Mouse (Mus musculus) frontal cortex, postnatal 10 days (tissue): Measurements from ENCODE around the gene Ttc3.
"Not testable (repeated sequence)": the region's sequence is repeated elsewhere in the genome, so short reads cannot be mapped to it uniquely, and the experiment has no call there.

Experiments used
- DNase-seq, 2 experiments: peaks; one replicate each; pipeline ENCODE4 v3.0.0; 2022; ENCODE audit warnings: low spot score in 2 of 2, mixed read lengths in 1 of 2

Ttc3 gene

GRCm38 (mm10) chr16:94428948-94429347 lies 58.5 kb downstream of the Ttc3 start:
- DNase-seq: no peak

- no peak for DNase-seq
Observed at GRCm38 (mm10) chr16:94435495-94436234, 65.2 kb downstream of the Ttc3 start.

GRCm38 (mm10) chr16:94436801-94437200 lies 66.4 kb downstream of the Ttc3 start:
- no peak for DNase-seq

DNA sequence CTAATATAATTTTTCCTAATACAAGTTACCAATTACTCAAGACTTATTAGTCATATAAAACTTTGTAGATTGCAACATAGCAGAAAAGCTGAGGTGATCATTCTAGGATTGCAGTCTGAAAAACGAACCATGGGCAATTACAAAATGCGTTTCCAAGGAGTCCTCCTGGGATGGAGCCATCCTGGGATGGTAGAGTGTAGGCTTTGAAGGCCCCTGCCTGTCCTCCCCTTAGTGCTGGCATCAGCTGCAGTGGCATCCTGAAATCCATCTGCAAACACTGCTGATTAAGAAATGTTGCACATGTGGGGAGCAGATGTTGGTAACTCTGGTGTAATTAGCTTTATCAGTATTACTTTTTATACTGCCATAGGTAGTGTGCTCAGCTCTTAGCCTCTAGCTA lies 70.9 kb downstream of the Ttc3 start:
- no peak for DNase-seq

GRCm38 (mm10) chr16:94449151-94449550 lies 78.7 kb downstream of the Ttc3 start:
- DNase-seq: no peak

GRCm38 (mm10) chr16:94449632-94450031 lies 79.2 kb downstream of the Ttc3 start:
- no peak for DNase-seq

GRCm38 (mm10) chr16:94451545-94452488 lies 81.4 kb downstream of the Ttc3 start:
- DNase-seq: no peak

GRCm38 (mm10) chr16:94452768-94453167 lies 82.3 kb downstream of the Ttc3 start:
- DNase-seq: no peak

GRCm38 (mm10) chr16:94454146-94454545 lies 83.7 kb downstream of the Ttc3 start:
- no peak for DNase-seq

GRCm38 (mm10) chr16:94464067-94464466 lies 93.6 kb downstream of the Ttc3 start:
- no peak for DNase-seq

DNA sequence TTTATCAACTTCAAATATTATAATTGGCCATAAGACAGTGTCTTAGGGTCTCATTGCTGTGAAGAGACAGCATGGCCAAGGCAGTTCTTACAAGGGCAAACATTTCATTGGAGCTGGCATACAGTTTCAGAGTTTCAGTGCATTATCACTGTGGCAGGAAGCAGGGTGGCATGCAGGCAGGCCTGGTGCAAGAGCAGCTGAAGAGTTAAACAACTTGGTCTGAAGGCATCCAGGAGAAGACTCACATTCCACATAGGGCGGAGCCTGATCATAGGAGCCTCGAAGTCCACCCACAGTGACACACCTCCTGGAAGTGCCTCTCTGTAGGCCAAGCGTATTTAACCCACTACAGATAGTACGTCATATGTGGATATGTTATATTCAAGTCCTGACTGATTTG lies 95.5 kb downstream of the Ttc3 start:
- DNase-seq: no peak

- DNase-seq: not testable (repeated sequence)
Observed at GRCm38 (mm10) chr16:94466317-94466716, 95.9 kb downstream of the Ttc3 start.

- no peak for DNase-seq
Observed at GRCm38 (mm10) chr16:94467337-94468055, 97.1 kb downstream of the Ttc3 start.

DNA sequence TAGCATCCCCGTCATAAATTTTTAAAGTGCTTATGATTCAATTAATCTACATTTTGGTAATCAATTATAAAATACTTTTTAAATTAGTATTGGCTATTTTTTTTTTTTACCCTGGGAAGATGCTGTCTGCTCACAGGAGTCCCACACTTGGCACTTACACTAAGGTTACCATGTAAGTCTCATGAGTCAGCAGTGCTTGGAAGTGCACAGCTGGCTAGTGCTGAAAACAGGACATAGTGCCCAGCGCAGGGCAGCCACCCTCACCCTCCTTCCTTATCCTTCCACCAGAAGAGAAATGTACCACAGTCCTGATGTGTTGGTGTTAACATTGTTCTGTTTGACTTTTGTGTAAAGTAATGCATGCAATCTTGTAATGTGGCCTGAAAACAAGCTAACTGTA lies 98.0 kb downstream of the Ttc3 start:
- DNase-seq: no peak

DNA sequence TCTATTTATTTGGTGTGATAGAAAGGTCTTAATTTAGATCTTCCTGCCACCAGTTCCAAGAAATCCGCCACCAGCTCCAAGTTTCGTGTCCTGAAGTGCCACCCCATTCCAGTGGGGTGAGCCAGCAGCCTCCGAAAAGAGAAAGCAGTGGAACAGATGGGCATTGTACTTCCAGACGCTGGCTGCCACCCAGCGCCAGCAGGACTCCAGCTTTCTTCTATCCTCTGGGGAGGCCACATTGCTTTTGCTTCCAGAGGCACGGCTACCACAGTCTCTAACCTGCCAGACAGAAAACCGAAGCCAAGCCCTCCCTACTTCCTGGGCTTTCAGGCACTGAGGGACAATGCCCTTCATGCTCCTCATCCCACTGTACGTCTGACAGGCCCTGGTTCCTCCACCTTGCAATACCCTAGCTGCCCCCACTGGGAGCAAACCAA lies 102.1 kb downstream of the Ttc3 start:
- peak; percentile 77 to 85 for DNase-seq

- DNase-seq: peak; percentile 57 to 60
Observed at GRCm38 (mm10) chr16:94473086-94473822, 102.8 kb downstream of the Ttc3 start.

GRCm38 (mm10) chr16:94484752-94485535 lies 114.5 kb downstream of the Ttc3 start:
- no peak for DNase-seq

GRCm38 (mm10) chr16:94487341-94487740 lies 116.9 kb downstream of the Ttc3 start:
- DNase-seq: no peak

DNA sequence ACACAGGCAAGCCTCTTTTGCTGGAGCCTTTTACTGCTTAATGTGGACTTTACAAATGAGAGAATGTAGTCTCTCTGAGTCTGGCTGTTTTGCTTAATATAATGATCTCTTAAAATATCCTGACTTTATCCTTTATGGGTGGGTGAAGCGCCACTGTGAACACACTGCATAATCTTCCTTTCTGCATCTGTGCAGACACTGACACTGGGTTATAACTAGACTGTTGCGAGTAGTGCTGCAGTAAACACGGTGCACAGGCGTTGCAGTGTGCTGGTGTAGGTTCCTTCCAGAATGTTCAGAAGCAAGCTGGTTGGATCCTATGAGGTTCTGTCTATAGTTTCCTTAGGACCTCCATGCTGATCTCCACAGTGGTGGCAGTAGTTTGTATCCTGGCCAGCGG lies 118.9 kb downstream of the Ttc3 start:
- DNase-seq: no peak

DNA sequence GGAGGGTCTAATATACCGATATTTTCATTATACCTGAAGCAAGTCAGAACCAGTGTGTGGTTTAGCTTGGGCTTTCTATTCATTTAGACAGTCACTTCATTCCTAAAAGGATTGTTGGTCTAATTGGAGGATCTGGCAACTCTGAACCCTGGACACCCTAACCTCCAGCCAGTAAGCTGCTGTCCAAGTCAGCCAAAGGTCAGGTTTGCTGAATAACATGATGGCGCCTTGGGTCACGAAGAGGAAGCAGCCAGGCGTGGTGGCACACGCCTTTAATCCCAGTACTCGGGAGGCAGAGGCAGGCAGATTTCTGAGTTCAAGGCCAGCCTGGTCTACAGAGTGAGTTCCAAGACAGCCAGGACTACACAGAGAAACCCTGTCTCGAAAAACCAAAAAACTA lies 126.8 kb downstream of the Ttc3 start:
- DNase-seq: not testable (repeated sequence)

- peak; percentile 44 to 65 for DNase-seq
Observed at GRCm38 (mm10) chr16:94497911-94498310, 127.5 kb downstream of the Ttc3 start.
